Mouse (Mus musculus): ENCODE data around the gene Ptpn21.

Gene Ptpn21

DNA sequence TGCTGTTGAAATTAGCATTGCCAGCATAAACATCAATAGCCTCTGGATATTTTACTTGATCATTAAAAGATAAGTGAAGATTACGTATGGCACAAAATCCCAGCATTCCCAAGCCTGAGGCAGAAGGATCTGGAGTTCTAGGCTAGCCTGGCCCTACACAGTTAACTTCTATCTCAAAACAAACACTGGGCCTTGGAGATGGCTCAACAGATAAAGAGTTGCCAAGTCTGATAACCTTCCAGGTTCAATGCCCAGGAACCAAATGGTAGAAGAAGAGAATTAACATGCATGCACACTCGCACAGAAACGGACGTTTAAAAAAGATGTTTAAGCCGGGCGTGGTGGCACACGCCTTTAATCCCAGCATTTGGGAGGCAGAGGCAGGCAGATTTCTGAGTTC, 13.0 kb downstream of the Ptpn21 start:
- no peak for DNase-seq (ENCODE audit: low read depth, low spot score)

DNA sequence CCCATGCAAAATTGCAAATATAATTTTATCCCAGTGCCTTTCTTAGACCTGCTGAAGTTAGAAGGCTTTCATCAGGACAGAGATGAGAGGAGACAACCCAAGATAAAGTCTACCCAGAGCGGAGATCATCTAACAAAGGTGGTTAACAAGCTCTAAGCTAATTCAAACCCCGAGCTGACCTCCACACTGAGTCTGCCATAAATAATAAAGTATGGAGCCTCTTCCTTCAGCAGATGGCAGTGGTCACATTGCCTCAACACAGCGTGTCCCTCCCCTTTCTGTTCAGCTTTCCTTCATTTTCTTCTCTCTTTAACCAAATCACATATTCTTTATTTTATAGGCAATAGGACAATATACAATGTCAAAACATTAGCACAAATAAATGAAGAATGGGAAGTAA, 16.2 kb downstream of the Ptpn21 start:
- no peak for DNase-seq (ENCODE audit: low read depth, low spot score)

DNA sequence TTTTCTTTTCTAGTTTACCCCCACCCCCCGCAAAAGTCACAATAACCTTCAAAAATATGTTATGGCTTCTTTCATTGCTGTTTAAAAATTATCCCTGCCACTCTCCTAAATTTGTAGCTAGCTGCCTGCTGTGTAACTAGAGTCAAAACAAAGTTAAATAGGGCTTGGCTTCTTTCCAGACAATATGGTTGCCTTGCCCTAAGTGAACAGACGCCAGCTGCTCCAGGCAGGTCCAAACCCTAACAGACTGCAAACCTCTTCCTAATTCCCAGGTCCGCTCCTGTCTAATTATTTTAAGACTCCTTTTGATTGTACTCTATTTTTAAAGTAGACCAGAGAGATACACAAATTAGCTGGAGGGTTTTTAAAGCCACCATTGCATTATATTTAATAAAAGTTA, 16.6 kb downstream of the Ptpn21 start:
- no peak for DNase-seq (ENCODE audit: low read depth, low spot score)

DNA sequence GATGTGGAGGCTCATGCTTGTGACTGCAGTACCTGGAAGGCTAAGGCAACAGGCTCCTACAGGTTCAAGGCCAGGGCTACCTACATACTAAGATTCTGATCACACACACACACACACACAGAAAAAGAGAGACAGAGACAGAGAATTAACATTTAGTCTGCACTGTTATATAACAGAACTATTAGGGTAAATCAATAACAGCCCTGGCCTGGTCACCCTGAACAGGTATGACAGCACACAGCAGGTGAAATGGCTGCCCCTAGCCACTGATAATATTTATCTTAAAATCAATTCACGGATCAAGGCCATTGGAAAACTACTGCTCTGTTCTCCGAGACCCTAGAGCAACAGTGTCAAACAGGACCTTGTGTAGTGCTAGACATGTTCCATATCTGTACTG, 21.1 kb downstream of the Ptpn21 start:
- DNase-seq (ENCODE audit: low read depth, low spot score) = no peak

DNA sequence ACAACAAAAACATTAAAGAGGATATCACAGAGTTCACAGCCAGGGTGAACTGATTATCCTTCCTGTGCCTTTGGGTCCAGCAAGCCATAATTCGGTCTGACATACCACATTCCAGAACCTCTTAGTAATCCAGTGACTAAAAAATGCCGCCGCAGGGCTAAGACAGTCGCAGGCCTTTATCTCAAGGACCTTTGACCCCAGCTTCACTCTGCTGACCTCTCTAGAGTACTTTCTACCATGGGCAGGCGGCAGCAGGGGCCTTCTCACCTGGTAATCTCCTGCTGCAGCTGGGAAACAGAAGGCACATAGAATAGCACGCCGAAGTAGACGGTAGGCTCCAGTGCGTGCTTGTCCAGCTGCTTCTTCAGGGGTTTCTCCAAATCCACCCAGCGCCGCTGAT, 22.4 kb downstream of the Ptpn21 start:
- no peak for DNase-seq (ENCODE audit: low read depth, low spot score)

DNA sequence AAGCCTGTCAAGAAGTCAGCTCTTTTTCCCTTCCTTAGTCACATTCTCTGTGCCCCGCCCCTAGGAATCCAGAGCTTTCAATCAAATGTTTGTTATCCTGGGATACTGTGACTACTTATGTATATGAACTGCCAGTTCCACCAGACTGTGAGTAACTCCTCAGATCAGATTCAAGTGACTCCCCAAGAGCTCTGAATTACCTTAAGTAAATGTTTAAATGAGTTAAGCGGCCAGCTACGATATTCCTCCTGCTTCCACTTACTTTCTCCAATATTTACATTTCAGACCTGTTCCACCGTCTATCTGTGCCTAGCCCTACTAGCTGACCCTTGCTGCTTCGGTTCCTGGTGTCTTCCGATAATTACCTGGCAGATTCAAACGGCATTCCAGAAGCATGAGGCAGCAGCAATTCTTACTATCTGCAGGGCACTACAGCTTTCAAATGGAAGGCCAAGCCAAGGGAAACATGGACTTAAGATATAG, 23.5 kb downstream of the Ptpn21 start:
- DNase-seq (ENCODE audit: low read depth, low spot score) = no peak

DNA sequence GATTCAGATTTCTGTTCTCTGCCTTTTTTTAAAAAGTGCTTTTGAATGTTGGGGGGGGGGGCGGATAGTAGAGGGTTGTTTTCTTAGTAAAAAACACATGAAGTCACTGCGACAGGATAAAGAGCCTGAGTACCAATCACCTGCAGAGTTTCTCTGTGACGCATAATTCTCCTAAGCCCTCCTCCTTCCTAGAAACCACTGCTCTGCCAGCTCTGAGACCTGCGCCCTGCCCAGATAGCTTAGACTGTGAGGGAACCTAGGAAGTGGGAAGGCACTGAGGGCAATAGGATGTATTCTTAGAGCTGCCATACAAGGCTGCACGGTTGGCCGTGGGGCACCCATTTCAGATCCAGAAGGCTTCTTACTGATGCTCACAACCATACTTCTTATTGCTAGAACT, 24.4 kb downstream of the Ptpn21 start:
- DNase-seq (ENCODE audit: low read depth, low spot score) = no peak

DNA sequence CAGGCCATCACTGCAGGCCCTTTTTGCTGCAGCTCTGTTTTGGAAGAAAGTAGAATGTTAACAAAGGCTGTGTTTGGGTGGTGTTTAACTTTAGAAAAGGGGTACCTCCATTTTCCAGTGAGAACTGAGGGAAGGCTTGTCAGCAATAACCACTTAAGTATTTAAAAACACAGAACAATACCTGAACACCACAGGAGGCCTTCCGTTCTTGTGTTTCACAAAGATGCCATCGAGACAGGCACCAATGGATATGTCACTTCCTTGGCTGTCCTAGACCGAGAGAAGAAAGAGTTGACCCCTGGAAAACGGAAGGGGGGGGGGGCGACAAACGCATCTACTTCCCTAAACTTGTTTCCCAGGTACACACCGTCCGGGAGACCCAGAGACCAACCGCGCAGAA, 33.2 kb downstream of the Ptpn21 start:
- peak; percentile 66 for DNase-seq (ENCODE audit: low read depth, low spot score)

DNA sequence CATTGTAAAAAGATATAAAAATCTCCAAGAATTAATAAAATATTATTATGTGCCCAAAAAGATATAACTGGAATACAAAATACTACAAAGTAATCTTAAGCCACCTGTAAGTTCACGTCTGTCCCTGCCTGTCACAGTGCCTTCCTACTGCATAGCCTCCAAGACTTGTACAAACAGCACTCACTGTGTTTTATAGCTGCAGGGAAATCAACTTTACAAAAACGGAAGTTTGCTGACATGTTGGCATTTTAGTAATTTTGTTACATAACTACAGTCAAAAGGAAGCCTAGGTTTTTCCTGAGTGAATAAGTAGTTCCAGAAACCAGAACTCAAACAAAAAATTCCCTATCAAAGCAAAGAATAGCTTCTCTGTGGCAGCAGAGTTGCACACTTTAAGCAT, 33.7 kb downstream of the Ptpn21 start:
- DNase-seq (ENCODE audit: low read depth, low spot score) = no peak

DNA sequence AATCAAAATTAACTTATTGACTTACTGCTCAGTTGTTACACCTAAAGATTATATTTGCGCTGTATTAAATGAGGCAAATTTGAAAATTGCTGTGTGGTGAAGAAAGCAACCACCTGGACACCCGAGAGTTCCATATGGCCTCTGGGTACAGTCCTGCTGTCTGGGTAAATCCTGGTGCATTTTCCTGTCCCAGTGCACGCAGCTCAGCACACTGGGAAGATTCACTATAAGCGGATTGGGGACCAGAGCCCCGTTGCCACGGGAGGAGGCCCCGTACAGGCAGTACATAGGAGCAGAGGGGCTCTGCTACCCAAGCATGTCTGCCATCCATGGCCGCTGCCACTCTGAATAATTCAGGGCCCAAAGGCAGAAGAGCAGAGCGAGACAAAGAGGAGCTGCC, 35.6 kb downstream of the Ptpn21 start:
- no peak for DNase-seq (ENCODE audit: low read depth, low spot score)

DNA sequence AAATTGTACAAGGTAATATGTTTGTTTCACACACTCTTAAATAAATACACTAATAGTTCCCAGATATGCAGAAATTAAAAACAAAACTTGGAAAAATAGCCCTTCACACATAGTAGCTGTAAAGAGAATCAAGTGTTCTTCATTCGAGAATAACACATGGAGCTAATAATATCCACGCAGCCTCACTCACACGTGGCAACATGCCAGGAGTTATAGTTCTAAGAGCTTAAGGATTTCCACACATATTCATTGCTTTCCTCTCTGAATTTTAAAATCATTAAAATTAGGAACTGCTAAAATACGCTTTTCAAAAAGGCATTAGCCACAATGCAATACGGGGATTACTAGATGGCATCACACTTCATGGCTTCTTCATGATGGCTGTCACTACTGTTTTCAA, 40.0 kb downstream of the Ptpn21 start:
- DNase-seq (ENCODE audit: low read depth, low spot score) = no peak

DNA sequence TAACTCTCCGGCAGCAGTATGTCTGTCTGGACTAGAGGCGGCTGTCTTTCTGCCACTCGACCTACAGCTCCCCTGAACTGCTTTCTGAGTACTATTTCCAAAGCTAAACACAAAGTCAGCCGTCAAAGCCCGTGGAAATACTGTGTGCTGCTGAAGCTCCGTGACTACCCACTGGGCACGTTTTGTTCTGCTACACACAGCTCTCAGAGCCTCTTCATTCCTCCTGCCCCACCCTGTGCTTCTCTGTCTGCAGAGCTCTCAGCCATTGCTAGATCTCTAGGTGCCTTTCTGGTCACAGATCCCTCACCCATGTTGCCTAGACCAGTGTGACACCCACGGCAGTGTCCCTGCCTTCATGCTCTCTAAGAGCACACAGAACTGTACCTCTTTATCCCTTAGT, 47.0 kb downstream of the Ptpn21 start:
- DNase-seq (ENCODE audit: low read depth, low spot score) = no peak

DNA sequence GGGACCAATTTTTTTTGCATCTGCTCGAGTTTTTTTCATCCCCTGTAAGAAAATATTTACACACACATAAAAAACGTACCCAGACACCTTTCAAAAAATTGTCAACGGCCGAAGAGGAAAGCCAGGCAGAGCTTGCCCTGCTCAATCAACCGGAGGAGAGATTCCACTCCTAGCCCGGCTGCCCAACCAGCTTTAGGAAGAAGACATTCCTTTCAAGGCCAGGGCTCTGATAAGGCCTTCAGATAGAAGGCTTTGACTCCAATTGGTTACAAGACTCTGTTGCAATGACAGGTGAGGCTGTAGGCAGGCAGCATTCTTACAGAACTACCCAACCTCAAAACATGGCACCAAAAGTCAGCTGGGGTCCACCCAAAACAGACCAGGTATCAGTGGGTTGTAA, 53.6 kb downstream of the Ptpn21 start:
- DNase-seq (ENCODE audit: low read depth, low spot score) = no peak

DNA sequence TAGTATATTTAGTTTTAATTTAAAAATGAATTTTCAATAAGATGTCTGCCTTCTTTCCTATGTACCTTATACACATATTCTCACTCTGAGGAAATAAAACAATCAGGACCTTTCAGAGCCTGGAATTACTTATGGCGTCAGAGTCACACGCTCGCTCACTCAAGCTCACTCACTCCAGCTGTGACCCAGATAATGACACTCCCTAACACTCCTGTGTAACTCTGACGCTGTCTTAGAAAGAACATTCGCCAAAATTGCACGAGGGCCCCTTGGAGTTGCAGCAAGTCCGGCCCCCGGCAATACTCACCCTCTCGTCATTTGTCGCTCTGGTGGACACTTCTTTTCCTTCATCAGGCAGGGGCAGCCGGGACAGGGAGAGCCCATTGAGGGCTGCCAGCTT, 54.0 kb downstream of the Ptpn21 start:
- DNase-seq (ENCODE audit: low read depth, low spot score) = no peak

DNA sequence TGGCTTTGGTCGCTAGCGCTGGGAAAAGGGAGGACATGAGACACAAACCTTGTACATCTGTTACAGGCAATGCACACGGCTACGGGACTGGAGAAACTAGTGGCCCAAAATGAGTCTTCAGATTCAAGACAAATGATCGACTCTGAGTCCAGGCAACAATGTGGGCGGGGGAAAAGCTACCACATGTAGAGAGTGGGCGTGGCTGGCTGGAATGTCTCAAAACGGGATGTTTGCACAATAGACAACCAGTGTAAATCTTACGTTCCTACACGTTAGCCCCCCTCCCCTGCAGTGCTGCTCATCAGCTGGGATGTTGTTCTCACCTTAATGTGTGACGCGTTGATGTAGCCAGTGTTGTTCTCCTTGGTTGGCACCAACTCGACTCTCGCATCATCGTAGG, 55.0 kb downstream of the Ptpn21 start:
- peak; percentile 66 for DNase-seq (ENCODE audit: low read depth, low spot score)

DNA sequence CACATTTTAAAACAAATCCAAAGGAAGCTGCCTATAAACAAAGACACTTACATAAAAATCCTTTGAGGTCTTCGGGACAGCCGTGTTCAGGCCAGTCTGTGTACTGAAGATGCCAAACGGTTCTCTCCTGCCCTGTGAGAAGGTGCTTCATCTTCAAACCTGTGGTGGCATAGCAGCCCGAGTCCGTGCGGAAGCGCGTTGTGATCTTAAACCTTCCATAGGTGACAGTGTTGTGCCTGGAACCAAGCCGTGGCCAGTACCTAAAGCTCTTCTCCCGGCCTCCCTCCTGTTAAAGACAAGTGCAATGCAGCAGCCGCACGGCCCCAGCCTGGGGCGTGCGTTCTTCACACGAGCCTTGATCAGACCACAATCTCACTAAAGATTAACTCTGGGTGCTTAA, 57.3 kb downstream of the Ptpn21 start:
- no peak for DNase-seq (ENCODE audit: low read depth, low spot score)

DNA sequence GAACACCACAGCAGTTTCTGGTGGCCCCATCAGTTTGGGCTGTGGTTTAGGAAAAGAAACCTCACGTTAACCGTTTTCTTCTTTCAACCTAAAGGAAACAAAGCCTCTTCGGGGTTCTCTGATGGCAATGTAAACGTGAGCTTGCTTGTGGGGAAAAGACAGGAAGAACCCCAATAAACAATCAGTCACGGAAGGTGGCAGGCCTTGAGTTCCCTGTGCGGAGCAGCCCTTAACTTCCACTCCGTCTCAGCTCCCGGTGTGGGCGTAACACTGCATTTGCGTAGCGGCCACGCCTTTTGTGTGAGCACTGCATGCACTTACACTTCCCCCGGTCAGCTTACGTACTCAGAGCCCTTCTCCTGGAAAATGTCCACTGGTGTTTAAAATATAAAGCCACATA, 59.9 kb downstream of the Ptpn21 start:
- DNase-seq (ENCODE audit: low read depth, low spot score) = no peak

DNA sequence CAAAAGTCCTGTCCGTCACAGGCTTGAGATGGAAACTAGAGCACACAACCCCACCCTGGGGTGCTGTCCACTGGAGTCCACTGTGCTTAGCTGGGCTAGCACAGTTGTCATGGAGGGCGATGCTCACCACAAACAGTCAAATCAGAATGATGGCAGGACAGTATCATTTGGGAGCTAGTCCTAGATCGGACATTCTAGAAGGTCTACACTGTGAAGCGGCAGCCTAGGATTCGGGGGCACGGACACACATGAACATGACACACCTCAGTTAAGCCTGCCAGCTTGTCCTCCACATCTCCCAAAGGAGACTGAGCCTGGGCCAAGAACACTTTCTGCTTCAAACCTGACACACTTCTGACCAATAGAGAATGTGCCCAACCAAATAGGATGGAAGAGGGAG, 60.3 kb downstream of the Ptpn21 start:
- DNase-seq (ENCODE audit: low read depth, low spot score) = no peak

DNA sequence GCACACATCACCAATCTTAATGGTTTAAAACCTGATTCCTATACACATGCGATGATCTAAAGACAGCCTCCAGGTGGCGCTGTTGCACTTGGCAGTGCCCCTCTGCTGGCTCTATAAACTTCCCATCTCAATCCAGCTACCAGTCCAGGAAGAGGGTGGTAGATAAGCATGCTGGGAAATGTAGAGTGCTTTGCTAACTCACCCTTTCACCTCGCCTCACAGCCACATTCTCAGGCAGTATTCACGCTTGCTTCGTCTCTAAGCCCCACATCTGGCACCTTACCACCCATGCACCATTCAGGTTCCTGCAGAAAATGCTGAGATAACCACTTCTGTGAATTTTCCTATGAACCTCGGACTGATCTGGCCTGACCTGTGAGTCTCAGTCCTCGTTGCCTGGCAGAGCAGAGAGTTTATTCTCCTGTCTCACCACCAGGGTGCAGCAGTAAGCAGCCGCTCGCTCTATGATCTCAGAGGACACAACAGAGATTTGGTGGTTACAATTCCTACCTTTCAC, 62.5 kb downstream of the Ptpn21 start:
- peak; percentile 92 for DNase-seq (ENCODE audit: low read depth, low spot score)

DNA sequence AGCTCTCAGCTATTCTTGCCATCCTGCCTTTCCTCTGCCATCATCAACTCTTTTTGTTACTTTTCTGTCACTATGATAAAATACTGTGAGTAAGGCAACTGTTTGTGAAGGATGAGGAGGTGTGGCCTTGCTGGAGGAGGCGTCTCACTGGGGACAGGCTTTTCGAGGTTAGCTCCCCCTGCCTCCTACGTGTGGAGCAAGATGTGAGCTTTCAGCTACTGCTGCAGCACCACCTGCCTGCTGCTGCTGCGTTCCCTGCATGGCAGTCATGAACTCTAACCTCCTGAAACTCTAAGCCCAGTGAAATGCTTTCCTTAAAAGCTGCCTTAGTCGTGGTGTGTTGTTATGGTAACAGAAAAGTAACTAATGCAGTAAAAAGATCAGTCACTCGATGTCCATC, 63.3 kb downstream of the Ptpn21 start:
- DNase-seq (ENCODE audit: low read depth, low spot score) = no peak

DNA sequence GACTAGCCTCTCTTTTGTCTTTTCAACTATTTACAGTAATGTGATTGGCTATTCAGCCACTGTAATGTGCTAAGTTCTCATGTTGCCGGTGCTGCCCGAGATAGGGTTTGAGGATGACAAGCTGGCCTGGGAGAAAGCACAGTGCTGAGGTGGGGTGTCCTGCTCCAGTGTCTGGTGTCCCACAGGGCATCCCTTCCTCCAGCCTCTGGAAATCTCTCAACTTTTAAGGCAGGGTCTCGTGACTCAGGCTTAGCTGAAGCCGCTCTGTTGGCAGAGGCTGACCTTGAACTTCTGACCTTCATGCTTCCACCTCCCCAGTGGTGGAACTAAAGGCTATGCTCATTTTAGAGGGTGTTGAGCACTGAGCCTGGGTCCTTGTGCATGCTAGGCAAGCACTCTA, 66.8 kb downstream of the Ptpn21 start:
- DNase-seq (ENCODE audit: low read depth, low spot score) = peak; percentile 38

DNA sequence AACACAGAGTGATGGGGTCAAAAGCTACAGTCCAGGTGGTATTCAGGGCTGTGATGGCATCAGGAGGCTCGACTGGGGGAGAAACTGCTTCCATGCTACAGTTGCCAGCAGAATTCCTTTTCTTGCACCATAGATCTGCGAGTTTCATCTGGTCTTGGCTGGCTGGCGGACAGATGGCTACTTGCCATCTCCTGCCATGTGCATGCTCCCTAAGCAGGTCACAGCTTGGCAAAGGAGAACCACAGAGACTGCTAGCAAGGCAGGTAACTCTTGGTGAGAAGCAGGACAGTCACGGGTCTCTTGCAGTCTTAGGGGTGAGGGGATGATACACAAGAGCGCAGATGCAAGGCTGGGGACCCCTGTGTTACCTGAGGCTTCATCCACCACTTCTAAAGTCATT, 67.3 kb downstream of the Ptpn21 start:
- no peak for DNase-seq (ENCODE audit: low read depth, low spot score)

DNA sequence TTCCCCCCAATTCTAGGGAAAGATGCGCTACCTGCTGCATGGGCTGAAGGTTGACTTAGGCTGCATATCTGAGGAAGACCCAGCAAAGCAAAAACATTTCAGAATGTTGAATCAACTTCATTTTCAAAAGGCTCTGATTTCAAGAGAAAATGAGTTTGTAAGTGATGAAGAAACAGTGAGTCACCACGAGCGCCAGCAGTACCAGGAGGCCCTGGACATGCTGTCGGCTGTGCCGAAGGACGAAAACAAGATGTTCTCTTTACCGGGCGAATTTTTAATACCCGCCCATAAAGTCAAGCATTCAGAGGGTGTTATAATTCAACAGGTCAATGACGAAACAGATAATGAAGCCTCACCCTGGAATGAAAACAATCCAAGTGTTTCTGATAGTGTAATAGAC, 68.1 kb downstream of the Ptpn21 start:
- DNase-seq (ENCODE audit: low read depth, low spot score) = no peak

DNA sequence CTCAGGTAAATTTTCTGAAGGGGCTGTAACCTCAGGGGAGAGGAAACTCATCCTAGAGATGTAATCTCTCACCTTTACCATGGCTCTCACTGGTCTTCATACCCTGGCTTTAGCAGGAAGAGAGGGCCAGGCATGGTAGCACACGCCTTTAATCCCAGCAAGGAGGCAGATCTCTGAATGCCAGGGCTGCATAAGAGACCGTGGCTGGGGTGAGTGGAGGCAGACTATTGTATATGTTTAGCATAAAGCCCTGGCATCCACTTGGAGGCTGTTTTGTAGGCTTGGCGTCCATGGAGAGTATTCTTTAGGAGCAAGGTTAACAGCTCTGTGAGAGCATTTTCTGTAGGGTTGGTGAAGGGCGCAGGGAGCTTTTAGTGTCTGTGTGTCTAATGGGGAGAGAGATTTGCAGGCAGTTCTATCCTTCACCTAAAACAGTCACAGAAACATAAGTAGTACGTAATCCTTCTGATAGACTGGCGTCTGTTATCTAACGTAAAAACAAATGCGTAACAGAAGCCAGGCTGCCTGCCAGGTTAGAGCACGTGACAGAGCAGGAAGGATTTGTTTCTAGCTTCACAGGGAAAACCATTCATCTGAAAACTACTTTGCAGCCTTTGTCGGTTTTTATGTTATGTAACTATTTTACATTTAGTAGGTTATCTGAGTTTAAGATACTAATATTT, 68.9 kb downstream of the Ptpn21 start:
- no peak for DNase-seq (ENCODE audit: low read depth, low spot score)
